Mouse (Mus musculus) right cerebral cortex, postnatal 36 days (tissue): ENCODE measurements at regions not wholly inside any gene's neighbourhood (a gene's known extent, or its start where the extent isn't known, plus 50 kb on each side); places are given as distances from the start of the nearest gene placed in this dataset.
"Not testable (repeated sequence)": the region's sequence is repeated elsewhere in the genome, so short reads cannot be mapped to it uniquely, and the experiment has no call there.

Experiments
- DNase-seq, 2 experiments: peaks; one replicate each; pipeline ENCODE4 v3.0.0; 2022; ENCODE audit warnings: low spot score in 2 of 2, mixed read lengths in 1 of 2

DNA sequence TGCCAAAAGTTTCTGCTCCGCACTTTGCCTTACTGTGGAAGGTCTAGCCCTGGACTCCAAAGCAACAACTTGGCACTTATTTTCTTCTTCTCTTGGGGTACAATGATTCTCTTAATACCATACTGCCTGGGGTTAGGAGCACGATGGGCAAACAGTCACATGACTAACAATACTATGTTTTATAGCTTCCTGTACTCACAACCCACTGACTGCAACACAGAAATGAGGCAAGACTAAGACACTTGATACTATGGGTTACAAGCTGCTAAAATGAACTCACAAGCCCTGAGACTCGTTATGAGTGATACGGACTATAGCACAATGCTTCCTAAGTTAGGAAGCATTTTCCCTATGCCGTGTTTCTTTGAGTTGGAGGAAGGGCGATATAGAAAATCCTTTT lies 222.3 kb upstream of the Zpld1 start:
- no peak for DNase-seq

DNA sequence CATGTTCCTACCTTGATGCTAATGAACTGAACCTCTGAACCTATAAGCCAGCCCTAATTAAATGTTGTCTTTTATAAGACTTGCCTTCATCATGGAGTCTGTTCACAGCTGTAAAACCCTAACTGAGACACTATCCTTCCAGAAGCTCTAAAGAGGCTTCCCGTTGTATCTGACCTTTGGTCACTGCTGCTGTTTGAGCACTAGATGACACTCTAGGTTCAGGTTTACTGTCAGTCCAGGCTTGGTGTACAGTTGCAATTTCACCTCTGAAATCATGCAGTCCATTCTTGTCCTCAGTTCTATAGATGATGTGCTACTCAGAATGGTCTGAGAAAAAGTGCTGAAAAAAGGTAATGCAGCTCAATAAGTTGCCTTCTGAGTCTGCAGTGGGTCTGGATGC lies 221.9 kb upstream of the Zpld1 start:
- no peak for DNase-seq

DNA sequence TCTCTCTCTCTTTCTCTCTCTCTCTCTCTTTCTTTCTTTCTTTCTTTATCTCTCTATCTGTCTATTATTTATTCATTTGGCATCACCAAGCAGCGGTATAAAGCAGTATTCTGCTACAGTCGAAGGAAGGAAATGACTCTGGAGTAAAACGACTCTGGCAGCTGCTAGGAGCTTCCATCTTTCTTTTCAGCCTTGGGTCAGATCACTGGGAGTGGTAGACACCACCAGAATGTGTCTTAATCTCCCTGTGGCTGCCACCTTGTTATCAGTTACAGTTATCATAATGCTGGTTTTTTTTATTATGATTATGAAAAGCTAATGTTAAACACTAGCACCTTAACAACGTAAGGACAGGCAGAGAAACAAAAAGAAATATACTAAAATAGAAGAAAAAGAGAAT lies 219.2 kb upstream of the Zpld1 start:
- DNase-seq, result no peak

DNA sequence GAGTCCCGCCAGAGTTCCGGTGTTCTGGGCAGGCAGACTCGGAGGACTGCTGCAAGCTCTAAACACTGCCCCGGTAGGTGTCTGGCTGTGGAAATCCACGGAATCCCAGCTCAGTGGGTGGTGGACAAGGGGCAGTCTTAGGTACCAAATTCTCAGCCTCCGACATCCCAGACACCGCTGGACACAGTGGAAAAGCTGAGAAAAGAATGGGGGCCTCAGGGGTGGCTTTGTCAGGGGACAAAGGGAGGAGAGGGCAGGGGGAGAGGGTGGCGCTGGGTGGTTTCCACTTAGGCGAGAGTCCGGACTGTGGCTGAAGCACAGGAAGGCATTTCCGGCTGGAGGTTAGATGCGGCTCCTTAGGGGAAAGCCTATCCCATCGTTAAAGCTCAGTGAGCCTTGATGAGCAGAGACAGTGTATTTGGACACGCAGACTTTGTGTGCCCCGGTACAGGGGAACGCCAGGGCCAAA lies 217.5 kb upstream of the Zpld1 start:
- DNase-seq, result no peak

DNA sequence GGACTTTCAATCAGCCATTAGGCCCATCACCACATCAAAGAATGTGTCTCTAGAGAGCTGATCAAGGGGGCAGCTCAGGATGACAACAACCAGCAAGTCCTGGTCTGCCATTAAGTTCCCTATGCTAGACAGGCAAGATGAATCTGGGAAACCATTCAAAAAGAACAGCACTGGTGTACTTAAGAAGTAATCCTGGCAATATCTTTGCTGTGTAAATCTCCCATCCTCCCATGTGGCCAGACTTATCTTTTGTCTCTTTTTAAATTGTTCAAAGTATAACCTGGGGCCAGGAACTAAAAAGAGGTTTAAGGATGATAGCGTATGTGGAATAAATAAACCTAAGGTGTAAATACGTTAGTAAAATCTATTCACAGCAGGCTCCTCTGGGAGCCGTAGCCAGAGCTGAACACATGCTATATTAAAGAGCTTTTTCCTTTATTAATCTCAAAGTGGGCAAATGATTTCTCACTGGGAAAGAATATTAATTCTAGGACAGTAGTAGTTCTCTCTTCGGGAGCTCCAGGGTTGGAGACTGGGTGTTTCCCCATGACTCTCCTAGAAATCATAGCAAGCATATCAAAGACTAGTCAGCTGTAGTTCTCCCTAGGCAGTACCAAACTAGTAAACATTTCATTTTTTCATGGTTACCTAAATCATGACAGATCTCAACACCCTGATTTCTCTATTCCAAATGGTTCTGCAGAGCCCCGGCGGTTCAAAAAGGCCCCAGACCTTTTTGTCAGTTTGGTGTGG lies 216.8 kb upstream of the Zpld1 start:
- no peak for DNase-seq

DNA sequence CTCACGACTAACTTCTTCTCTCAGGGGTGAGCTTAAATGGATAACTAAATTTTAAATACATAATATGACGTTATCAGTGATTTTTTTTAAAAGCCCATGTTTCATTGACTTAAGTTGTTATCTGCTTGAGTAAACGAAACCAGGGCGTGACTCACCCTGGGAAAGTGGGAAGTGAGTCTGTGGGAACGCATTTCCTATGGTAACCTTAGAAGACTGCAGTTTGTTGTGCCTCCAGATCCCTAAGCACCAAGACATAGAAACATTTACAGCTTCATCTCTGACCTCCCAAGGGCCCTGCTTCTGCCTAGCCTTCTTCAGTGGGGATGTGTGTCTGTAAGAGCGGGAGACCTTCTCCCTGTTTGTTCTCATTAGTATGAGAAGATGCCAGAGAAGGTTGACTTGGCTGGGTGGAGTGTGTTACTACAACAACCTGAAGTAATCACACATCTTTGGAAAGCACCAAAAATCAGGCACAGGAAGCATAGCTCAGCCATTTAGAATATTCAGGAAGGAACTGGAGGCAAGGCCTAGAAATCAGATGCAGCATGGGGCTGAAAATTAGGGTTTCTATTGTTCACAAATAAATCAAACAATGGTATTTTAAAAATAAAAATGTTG lies 207.1 kb upstream of the Zpld1 start:
- DNase-seq, result no peak

DNA sequence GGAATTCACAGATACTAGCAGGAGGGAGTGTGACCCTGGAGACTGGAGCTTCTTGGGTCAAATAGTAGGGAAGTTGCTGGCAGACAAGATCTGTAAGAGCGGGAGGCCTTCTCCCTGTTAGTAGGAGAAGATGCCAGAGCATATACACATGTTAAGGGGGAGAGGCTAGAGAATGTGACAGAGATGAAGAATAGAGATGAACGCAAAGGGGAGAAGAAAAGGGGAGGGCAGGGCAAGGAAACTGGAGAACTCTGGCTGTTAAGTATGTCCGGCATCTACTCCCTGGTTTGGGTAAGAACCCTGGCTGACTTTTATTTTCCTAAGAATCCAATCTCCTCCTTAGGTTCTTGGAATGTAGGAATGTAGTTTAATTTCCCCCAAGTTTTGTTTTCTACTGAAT lies 206.5 kb upstream of the Zpld1 start:
- DNase-seq, result no peak

DNA sequence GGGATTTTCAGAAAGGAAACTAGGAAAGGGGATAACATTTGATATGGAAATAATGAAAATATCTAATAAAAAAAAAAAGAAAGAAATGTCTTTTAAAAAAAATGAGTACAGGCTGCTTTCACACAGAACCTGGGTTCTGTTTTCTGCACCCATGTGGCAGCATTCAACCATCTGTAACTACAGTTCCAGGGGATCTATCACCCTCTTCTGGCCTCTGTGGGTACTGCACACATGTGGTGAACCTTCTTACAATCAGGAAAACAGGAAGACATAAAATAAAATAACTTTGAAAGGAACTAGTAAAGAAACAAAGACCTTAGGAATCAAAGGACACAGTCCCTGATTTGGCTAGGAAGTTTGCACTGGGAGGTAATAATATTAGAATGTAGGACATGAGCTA lies 205.5 kb upstream of the Zpld1 start:
- DNase-seq, result no peak

DNA sequence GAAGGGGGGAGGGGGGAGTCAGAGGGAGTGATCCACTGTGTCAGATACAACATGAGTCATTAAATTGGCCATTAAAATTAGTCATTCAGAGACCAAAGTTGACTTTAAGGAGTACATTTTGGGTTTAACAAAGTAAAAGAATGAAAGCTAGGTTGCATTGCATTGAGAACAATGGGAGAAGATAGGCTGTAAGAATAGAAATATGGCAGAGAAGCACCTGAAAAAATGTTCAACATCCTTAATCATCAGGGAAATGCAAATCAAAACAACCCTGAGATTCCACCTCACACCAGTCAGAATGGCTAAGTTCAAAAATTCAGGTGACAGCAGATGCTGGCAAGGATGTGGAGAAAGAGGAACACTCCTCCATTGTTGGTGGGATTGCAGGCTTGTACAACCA lies 202.0 kb upstream of the Zpld1 start:
- DNase-seq, result not testable (repeated sequence)

DNA sequence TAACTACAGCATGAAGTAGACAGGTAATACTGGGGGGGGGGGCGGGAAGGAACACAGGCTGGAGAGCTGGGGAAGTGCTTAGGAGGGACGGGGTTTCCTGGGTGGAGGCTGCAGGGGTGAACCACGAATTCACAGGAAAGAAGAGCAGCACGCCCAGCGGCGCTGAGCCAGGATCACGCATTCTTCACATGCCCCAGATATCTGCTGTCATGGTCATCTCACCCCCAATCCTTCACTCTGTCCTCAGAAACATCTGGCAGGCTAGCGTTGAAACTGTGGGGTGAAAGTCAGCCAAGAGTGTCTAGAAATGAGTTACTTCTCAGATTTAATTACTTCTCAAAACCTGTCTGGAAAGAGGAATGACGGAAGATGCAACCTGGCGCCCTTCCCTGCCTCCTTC lies 197.3 kb upstream of the Zpld1 start:
- no peak for DNase-seq

DNA sequence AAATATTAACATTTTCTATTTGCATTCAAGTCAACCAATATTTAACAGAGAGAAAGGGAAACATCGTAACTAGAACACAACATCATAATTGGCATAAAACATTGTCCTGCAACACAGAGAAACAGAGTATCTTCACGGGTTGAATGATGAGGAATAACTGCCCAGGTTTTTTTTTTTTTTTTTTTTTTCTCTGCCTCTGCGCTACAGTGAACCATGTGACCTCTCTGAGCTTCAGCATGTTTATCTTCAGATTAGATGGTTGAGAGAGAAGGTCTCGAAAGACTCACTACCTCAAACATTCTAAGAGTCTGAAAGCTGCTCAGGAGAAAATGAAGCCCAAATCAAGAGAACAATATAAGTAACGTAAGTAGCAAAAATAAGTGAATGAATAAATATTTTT lies 196.4 kb upstream of the Zpld1 start:
- DNase-seq, result no peak

DNA sequence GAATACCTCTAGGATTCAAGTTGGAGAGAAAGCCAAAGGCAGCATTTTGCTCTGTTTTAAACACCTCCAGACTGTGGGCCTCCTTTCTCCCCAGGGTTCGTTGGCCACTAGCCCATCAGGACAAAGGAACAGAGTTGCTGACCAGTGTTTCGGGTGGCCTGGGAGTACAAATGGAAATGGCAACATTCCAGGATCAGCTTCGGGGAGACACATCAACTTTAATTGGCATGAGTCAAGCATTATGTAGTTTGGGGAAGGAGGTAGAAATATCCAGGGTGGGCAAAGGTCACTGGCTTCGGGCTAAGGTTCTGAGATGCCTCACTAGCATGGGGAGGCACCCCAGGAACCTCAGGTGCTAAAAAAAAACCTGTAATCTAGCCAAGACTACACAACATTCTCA lies 194.3 kb upstream of the Zpld1 start:
- no peak for DNase-seq

DNA sequence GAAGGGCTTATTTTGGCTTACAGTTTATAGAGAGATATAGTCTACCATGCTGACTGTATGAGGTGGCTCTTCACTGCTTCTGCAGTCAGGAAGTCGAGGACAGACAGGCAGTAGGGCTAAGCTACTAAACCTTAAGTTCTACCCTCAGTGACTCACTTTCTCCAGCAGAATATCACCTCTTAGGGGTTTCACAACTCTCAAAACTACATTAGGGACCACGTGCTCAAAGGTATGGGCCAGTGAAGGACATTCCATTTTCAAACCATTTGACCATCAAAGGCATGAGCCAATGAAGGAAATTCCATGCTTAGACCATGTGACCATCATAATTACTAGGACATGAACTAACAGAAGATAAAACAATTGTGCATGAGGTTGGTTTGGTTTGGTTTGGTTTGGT lies 186.6 kb upstream of the Zpld1 start:
- no peak for DNase-seq

DNA sequence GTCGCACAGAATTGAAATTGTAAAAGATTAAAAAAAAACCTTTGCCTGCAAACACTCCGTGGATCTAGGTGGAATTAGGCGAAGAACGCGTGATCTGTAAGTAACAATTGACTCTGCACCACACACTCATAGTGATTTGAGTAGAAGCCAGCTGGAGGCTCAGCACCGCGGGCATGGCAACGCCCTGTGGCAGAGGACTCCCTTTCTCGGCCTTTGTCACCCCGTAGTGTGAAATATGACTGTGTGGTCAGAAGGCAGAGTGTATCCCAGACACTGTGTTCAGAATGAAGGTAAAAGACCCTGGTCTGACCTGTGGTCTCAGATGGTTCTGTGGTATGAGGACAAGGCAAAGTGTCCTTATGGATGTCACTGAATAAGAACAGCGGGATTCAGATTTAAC lies 183.0 kb upstream of the Zpld1 start:
- DNase-seq, result no peak

DNA sequence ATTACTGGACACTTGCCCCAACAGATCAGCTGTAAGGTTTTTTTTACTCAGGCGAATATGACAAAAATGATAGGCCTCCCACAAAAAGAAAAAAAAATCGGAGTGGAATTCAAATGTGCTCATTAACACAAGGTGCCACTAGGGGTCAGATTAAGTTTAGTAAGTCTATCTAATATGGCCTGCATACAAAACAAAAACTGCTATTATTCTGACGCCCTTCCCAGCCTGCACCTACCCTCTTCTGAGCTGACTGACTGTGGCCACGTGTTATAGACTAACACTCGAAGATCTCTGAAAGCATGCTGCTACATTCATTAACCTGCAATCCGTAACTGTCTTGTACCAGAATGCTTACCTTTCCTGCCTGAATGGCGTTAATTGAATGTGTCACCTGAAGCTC lies 182.5 kb upstream of the Zpld1 start:
- DNase-seq, result no peak

DNA sequence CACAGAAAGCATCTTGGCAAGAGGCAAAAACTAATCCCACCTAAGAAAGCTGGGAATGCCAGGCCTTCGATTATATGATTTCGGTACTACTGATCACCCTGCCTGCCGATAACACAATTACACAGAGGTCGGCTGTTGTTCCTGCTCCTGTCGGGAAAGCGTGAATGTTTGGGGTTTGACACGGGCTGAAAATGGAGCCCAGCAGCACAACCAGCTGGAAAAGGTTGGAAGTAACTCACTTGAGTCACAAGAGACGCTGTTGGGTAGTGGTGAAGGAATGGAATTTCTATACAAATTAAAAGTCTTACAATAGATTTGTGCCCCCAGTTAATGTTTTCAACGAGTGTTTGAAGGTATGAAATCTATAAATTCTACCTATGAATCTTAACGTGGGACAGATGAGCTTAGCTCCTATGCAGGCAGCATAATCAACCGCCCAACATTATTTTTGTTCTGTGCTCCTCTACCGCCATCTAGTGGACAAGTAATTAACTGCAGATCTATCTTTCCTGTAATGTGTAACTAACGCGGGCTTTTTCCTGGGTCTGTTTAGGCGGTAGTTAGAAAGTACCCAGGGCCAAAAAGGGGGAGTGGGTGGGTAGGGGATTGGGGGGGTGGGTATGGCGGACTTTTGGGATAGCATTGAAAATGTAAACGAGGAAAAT lies 178.9 kb upstream of the Zpld1 start:
- peak in 1 of 2 experiments; percentile 31 for DNase-seq

DNA sequence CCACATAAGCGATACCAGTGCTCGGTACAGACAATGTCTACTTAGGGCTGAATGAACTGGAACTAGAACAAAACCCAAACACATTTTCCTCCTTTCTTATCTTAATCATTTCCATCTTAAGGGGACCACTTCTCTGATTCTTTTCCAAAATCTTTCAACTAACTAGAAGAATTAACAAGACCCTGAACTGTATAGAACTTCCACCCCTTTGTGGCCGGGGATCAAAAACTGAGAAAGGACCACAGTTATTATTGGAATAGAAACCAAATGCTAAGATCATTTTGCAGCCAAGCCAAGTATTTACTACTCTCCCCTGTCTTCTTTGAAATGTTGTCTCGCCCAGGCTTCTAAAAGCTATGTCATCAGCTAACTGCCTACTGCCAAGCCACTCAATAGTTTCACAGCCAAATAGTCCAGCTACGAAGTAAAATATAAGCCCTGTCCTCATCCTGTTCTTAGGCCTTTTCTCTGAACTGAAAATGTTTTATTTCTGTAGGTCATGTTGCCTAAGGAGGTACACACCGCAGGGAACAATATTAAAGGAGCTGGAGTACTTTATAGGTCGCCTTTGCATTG lies 177.3 kb upstream of the Zpld1 start:
- DNase-seq, result no peak

DNA sequence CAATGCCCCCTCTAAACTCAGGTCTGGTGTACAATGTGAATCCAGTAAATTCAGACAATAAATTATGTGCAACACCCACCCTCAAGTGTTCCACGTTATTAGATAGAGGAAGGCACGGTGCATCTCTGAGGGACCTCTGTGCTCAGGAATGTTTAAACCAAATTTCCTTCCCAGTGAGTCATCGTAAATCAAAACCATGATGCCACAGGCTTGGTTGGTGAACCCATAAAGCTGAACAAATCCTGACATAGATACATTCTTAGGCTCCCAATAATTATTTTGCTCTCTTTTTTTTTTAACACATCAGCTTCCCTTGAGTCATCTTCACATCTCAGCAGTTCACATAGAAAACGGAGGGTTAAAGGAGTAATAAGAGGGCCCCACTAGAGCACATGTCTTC lies 173.6 kb upstream of the Zpld1 start:
- DNase-seq, result no peak

DNA sequence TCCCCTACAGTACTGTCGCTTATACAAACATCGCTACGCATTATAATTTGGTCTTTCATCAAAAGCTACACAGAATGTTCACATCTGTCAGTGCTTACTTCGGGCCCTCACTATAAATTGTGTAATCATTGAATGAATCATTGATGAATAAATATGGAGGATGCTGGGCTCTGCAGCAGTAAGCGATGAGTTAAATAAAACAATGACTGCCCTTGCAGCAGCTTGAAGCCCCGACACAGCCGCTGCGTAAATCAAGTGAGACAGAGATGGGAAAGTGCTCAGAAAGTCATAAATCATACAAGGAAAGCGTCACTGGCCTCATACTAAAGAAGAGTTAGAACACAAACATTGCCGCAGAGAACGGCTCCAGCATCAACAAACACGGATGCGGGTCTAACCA lies 172.9 kb upstream of the Zpld1 start:
- DNase-seq, result no peak

DNA sequence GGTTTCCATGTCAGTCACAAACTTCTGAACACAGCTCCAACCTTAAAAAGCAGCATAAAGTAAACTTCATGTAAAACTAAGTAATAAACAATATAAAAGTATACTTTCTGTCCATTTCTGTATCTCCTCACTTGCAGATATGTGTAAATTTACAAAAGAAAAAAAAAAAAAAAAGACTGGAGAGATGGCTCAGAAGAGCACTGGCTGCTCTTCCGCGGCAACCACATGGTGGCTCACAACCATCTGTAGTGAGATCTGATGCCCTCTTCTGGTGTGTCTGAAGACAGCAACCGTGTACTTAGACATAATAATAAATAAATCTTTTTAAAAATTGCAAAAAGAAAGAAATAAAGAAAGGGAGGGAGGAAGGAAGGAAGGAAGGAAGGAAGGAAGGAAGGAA lies 171.9 kb upstream of the Zpld1 start:
- DNase-seq, result no peak

DNA sequence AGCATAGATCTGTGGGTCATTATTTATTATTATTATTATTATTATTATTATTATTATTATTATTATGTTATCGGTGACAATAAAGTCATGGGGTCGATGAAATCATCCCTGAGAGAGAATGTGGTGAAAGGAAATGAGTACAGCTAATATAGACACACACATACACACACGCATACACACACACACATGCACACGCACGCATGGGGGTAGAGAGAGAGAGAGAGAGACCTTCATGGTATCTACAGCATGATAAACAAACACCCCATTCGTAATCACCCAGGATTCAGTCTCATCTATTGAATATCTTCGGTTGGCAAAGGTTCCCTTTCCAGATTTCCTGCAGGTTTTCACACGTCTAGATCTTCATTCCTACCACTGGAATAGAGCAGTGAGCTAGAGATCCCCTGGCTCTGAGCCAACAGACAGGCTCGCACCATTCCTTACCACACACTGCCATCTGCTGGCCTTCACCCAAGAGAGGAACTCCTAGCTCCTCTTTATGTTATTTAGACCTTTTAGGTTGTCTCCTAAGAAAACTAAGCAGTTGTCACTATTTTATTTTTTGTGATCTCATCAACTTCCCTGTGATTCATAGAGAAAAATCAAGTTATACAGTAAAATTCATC lies 171.2 kb upstream of the Zpld1 start:
- DNase-seq, result peak; percentile 78 to 81

DNA sequence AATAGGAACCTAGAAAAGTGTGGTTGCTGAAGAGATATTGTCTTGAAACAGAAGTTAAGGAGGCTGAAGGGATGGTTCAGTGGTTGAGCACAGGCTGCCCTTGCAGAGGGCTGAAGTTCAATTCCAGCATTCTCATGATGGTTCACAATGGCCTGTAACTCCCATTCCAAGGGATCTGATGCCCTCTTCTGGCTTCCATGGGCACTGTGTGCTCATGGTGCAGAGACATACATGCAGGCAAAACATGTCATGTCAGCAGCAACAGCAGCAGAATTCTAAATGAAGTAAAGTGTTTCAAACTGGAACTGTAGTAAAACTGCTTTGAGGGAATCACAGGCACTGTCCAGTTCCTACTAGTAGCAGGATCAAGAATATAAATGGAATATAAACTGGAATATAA lies 162.7 kb upstream of the Zpld1 start:
- DNase-seq, result no peak
